Mouse (Mus musculus): ENCODE measurements around the gene BC049352.

- TF ChIP-seq CTCF (IDR thresholded peaks at IDR 0.05; ENCODE audit: extremely low read depth, insufficient read depth, low read length) (no peak), POLR2A (IDR thresholded peaks at IDR 0.05; ENCODE audit: extremely low read depth, insufficient read depth, low read length) (no peak)
These were observed 80.1 kb downstream of the BC049352 start for GRCm38 (mm10) chr9:45261872-45262271.

All from cortical plate, adult 2 months (tissue).